Comparison of ENCODE assay signal across 13 mouse cellular contexts in genomic region chr12:28705204-28705603, GRCm38 (mm10).
"Had no signal": no experiment of that assay in that cellular context is flagged by ENCODE, and none has a peak within 500 bp of the region (broad histone marks: within the 10 kb centered on the region; RNA-seq: fewer than 3 reads in every experiment).

No protein-coding gene starts in this region.

- H3K27me3 ChIP-seq: limb, embryonic 13.5 days; liver, embryonic 12.5 days; neural tube, embryonic 13.5 days; stomach, embryonic 15.5 days had no signal

- H3K4me1 ChIP-seq: liver, embryonic 12.5 days; stomach, embryonic 15.5 days had no signal

- H3K27ac ChIP-seq: limb, embryonic 13.5 days; liver, embryonic 12.5 days; stomach, embryonic 15.5 days had no signal

- DNase-seq: kidney, adult 11 months; kidney, adult 9 months; lung, embryonic 14.5 days; lung, postnatal 10 days; lung, postnatal 4 days; right cerebral cortex, postnatal 14 days; thymus, adult 2 months; thymus, postnatal 25 days had no signal

- H3K9ac ChIP-seq: limb, embryonic 13.5 days; liver, embryonic 12.5 days; lung, embryonic 14.5 days; midbrain, embryonic 12.5 days; stomach, embryonic 15.5 days had no signal

- H3K4me2 ChIP-seq: limb, embryonic 13.5 days; liver, embryonic 12.5 days; lung, embryonic 14.5 days; midbrain, embryonic 12.5 days; neural tube, embryonic 13.5 days; stomach, embryonic 15.5 days had no signal

- ATAC-seq: liver, embryonic 12.5 days had no signal

- H3K9me3 ChIP-seq: limb, embryonic 13.5 days; liver, embryonic 12.5 days; midbrain, embryonic 12.5 days; neural tube, embryonic 13.5 days; stomach, embryonic 15.5 days had no signal

- H3K4me3 ChIP-seq: limb, embryonic 13.5 days; liver, embryonic 12.5 days; midbrain, embryonic 12.5 days; neural tube, embryonic 13.5 days; stomach, embryonic 15.5 days had no signal
